Mouse (Mus musculus): ENCODE results near the gene Tysnd1. TPM values are rescaled to one million over a fixed set of nuclear protein-coding genes. Genes with fewer than 3 reads are reported as not detected.

Tysnd1 gene
- polyA plus RNA-seq (2014; fragmentation: Nextera tagmentation; extraction: Ambion mirVana) = 28.8 and 40.3 TPM in 2 replicates

- peak; percentile 96 for ATAC-seq (ENCODE audit: low FRiP score, low TSS enrichment)
- peaks cover 40% of the 10 kb centered on the region for H3K36me3 ChIP-seq (ENCODE audit: control insufficient read depth, insufficient read depth, low read length)
- H3K27ac ChIP-seq (ENCODE audit: low read depth, low read length) = no peak within 1 kb of the TSS; the same call in 1 of the 2 replicates
Observed at GRCm38 (mm10) chr10:61694870-61695670, at the start of gene Tysnd1. Gene Tysnd1 (plus strand): TSS chr10:61695514.

GRCm38 (mm10) chr10:61646557-61646956, 48.8 kb upstream of the Tysnd1 start:
- H3K9ac ChIP-seq (ENCODE audit: low read depth, low read length) = no peak overlapping the region
- no peaks in the 10 kb centered on the region; the same call in 1 of the 2 replicates for H3K36me3 ChIP-seq (ENCODE audit: control insufficient read depth, insufficient read depth, low read length)
- H3K9me3 ChIP-seq (ENCODE audit: control insufficient read depth, low read length) = no peaks in the 10 kb centered on the region
- WGBS = 53% methylated on average over 7 of the region's 7 CpGs
- H3K27ac ChIP-seq (ENCODE audit: low read depth, low read length) = no peak overlapping the region
- H3K4me1 ChIP-seq (ENCODE audit: control insufficient read depth, insufficient read depth, low read length) = 0 out of 2 replicates have a peak, but pooled peaks cover 8% of the 10 kb centered on the region
- H3K27me3 ChIP-seq (ENCODE audit: control insufficient read depth, insufficient read depth, low read length) = no peaks in the 10 kb centered on the region
- H3K4me3 ChIP-seq (ENCODE audit: low read length) = no peak overlapping the region
- no peak for ATAC-seq (ENCODE audit: low FRiP score, low TSS enrichment)
- no peak overlapping the region for H3K4me2 ChIP-seq (replicated peaks; ENCODE audit: low read depth, low read length)

More at GRCm38 (mm10) chr10:61694870-61695670, at the start of gene Tysnd1:
- peak within 1 kb of the TSS; percentile 95 for H3K4me2 ChIP-seq (replicated peaks; ENCODE audit: low read depth, low read length)
- H3K4me1 ChIP-seq (ENCODE audit: control insufficient read depth, insufficient read depth, low read length) = peaks cover 14% of the 10 kb centered on the region
- peak within 1 kb of the TSS; percentile 91 for H3K4me3 ChIP-seq (ENCODE audit: low read length)
- WGBS = under 1% methylated on average over 42 of the region's 42 CpGs
- H3K27me3 ChIP-seq (ENCODE audit: control insufficient read depth, insufficient read depth, low read length) = no peaks in the 10 kb centered on the region
- H3K9me3 ChIP-seq (ENCODE audit: control insufficient read depth, low read length) = no peaks in the 10 kb centered on the region
- peak within 1 kb of the TSS; percentile 68 for H3K9ac ChIP-seq (ENCODE audit: low read depth, low read length)

- WGBS = 1% methylated on average over 48 of the region's 50 CpGs
- H3K27ac ChIP-seq (ENCODE audit: low read depth, low read length) = peak within 1 kb of the TSS; percentile 44
- ATAC-seq (ENCODE audit: low FRiP score, low TSS enrichment) = peak; percentile 97
Observed at GRCm38 (mm10) chr10:61647790-61648736, 47.3 kb upstream of the Tysnd1 start, which contains the start of gene Ppa1. Gene Ppa1 (plus strand): TSS chr10:61648552.

GRCm38 (mm10) chr10:61648737-61649645, 46.3 kb upstream of the Tysnd1 start:
- H3K4me3 ChIP-seq (ENCODE audit: low read length) = peak overlapping the region; percentile 75
- H3K4me1 ChIP-seq (ENCODE audit: control insufficient read depth, insufficient read depth, low read length) = 0 out of 2 replicates have a peak, but pooled peaks cover 8% of the 10 kb centered on the region
- H3K27ac ChIP-seq (ENCODE audit: low read depth, low read length) = peak overlapping the region; percentile 44
- no peaks in the 10 kb centered on the region for H3K27me3 ChIP-seq (ENCODE audit: control insufficient read depth, insufficient read depth, low read length)
- H3K4me2 ChIP-seq (replicated peaks; ENCODE audit: low read depth, low read length) = peak overlapping the region; percentile 86
- WGBS = under 1% methylated on average over 42 of the region's 49 CpGs
- H3K9ac ChIP-seq (ENCODE audit: low read depth, low read length) = peak overlapping the region; percentile 77
- no peak; the same call in 1 of the 2 replicates for ATAC-seq (ENCODE audit: low FRiP score, low TSS enrichment)
- no peaks in the 10 kb centered on the region for H3K9me3 ChIP-seq (ENCODE audit: control insufficient read depth, low read length)
- peaks cover 12% of the 10 kb centered on the region; the same call in 1 of the 2 replicates for H3K36me3 ChIP-seq (ENCODE audit: control insufficient read depth, insufficient read depth, low read length)

More at GRCm38 (mm10) chr10:61647790-61648736, 47.3 kb upstream of the Tysnd1 start, which contains the start of gene Ppa1:
- H3K4me1 ChIP-seq (ENCODE audit: control insufficient read depth, insufficient read depth, low read length) = 0 out of 2 replicates have a peak, but pooled peaks cover 8% of the 10 kb centered on the region
- no peaks in the 10 kb centered on the region for H3K9me3 ChIP-seq (ENCODE audit: control insufficient read depth, low read length)
- H3K4me2 ChIP-seq (replicated peaks; ENCODE audit: low read depth, low read length) = peak within 1 kb of the TSS; percentile 86
- peak within 1 kb of the TSS; percentile 75 for H3K4me3 ChIP-seq (ENCODE audit: low read length)
- peak within 1 kb of the TSS; percentile 77 for H3K9ac ChIP-seq (ENCODE audit: low read depth, low read length)
- no peaks in the 10 kb centered on the region for H3K27me3 ChIP-seq (ENCODE audit: control insufficient read depth, insufficient read depth, low read length)
- peaks cover 8% of the 10 kb centered on the region; the same call in 1 of the 2 replicates for H3K36me3 ChIP-seq (ENCODE audit: control insufficient read depth, insufficient read depth, low read length)

- Histone ChIP-seq H3K27me3 (ENCODE audit: control insufficient read depth, insufficient read depth, low read length) (no peaks in the 10 kb centered on the region), H3K9me3 (ENCODE audit: control insufficient read depth, low read length) (no peaks in the 10 kb centered on the region), H3K27ac (ENCODE audit: low read depth, low read length) (no peak overlapping the region), H3K4me3 (ENCODE audit: low read length) (no peak overlapping the region), H3K36me3 (ENCODE audit: control insufficient read depth, insufficient read depth, low read length) (peaks cover 15% of the 10 kb centered on the region; the same call in 1 of the 2 replicates), H3K9ac (ENCODE audit: low read depth, low read length) (no peak overlapping the region), H3K4me1 (ENCODE audit: control insufficient read depth, insufficient read depth, low read length) (0 out of 2 replicates have a peak, but pooled peaks cover 5% of the 10 kb centered on the region), H3K4me2 (replicated peaks; ENCODE audit: low read depth, low read length) (no peak overlapping the region)
- 90% methylated on average over 4 of the region's 4 CpGs for WGBS
- no peak for ATAC-seq (ENCODE audit: low FRiP score, low TSS enrichment)
Observed at GRCm38 (mm10) chr10:61654105-61654504, 41.2 kb upstream of the Tysnd1 start.

- H3K4me3 ChIP-seq (ENCODE audit: low read length) = no peak overlapping the region
- 90% methylated on average over 7 of the region's 7 CpGs for WGBS
- H3K36me3 ChIP-seq (ENCODE audit: control insufficient read depth, insufficient read depth, low read length) = peaks cover 20% of the 10 kb centered on the region
- no peaks in the 10 kb centered on the region for H3K9me3 ChIP-seq (ENCODE audit: control insufficient read depth, low read length)
- H3K4me2 ChIP-seq (replicated peaks; ENCODE audit: low read depth, low read length) = no peak overlapping the region
- no peak for ATAC-seq (ENCODE audit: low FRiP score, low TSS enrichment)
- no peaks in the 10 kb centered on the region for H3K27me3 ChIP-seq (ENCODE audit: control insufficient read depth, insufficient read depth, low read length)
- no peak overlapping the region for H3K27ac ChIP-seq (ENCODE audit: low read depth, low read length)
- no peaks in the 10 kb centered on the region for H3K4me1 ChIP-seq (ENCODE audit: control insufficient read depth, insufficient read depth, low read length)
- no peak overlapping the region for H3K9ac ChIP-seq (ENCODE audit: low read depth, low read length)
Observed at GRCm38 (mm10) chr10:61654691-61655090, 40.6 kb upstream of the Tysnd1 start.

- Histone ChIP-seq H3K27me3 (ENCODE audit: control insufficient read depth, insufficient read depth, low read length) (no peaks in the 10 kb centered on the region), H3K4me1 (ENCODE audit: control insufficient read depth, insufficient read depth, low read length) (no peaks in the 10 kb centered on the region), H3K4me3 (ENCODE audit: low read length) (no peak overlapping the region), H3K36me3 (ENCODE audit: control insufficient read depth, insufficient read depth, low read length) (peaks cover 23% of the 10 kb centered on the region), H3K9ac (ENCODE audit: low read depth, low read length) (no peak overlapping the region), H3K4me2 (replicated peaks; ENCODE audit: low read depth, low read length) (no peak overlapping the region), H3K9me3 (ENCODE audit: control insufficient read depth, low read length) (no peaks in the 10 kb centered on the region), H3K27ac (ENCODE audit: low read depth, low read length) (no peak overlapping the region)
- no peak for ATAC-seq (ENCODE audit: low FRiP score, low TSS enrichment)
- 56% methylated on average over 3 of the region's 3 CpGs for WGBS
Observed at GRCm38 (mm10) chr10:61655188-61655587, 40.1 kb upstream of the Tysnd1 start.
